Mouse (Mus musculus) midbrain, embryonic 14.5 days (tissue): ENCODE measurements around the gene Lrch4. TPM values are rescaled to one million over a fixed set of nuclear protein-coding genes. Genes with fewer than 3 reads are reported as not detected.
"Not testable (repeated sequence)": the region's sequence is repeated elsewhere in the genome, so short reads cannot be mapped to it uniquely, and the experiment has no call there.

Experiments
- ATAC-seq: fragments of 200-750 bp; cut with Nextera tagmentation; 2 replicates; pipeline ENCODE4 v1.8.0; 2017; ENCODE audit warnings: moderate number of reproducible peaks, moderate library complexity; ENCODE audit not compliant: low FRiP score, low TSS enrichment
- DNase-seq: peaks from one replicate; pipeline ENCODE4 v3.0.0-alpha.2; 2015
- H3K27ac ChIP-seq: fragments of 300-500 bp; sonication (generic); replicated peaks from 2 replicates; pipeline ENCODE4 v1.5.1; 2014; ENCODE audit warnings: mild to moderate bottlenecking, low read depth, low read length, moderate library complexity
- H3K27me3 ChIP-seq: fragments of 300-500 bp; sonication (generic); 2 replicates; pipeline ENCODE4 v1.6.1; 2014; ENCODE audit warnings: low read length, control low read depth, mixed read lengths; ENCODE audit not compliant: control insufficient read depth, insufficient read depth
- H3K36me3 ChIP-seq: fragments of 300-500 bp; sonication (generic); 2 replicates; pipeline ENCODE4 v1.6.1; 2014; ENCODE audit warnings: low read length, control low read depth; ENCODE audit not compliant: control insufficient read depth, insufficient read depth
- H3K4me1 ChIP-seq: fragments of 300-500 bp; sonication (generic); 2 replicates; pipeline ENCODE4 v1.6.1; 2014; ENCODE audit warnings: mild to moderate bottlenecking, antibody characterized with exemption, low read length, control low read depth; ENCODE audit not compliant: control insufficient read depth, insufficient read depth
- H3K4me2 ChIP-seq: fragments of 300-500 bp; sonication (generic); 2 replicates; pipeline ENCODE4 v1.6.1; 2014; ENCODE audit warnings: mild to moderate bottlenecking, low read length, moderate library complexity
- H3K4me3 ChIP-seq: fragments of 300-500 bp; sonication (generic); replicated peaks from 2 replicates; pipeline ENCODE4 v1.5.1; 2014; ENCODE audit warnings: low read depth, low read length
- H3K9ac ChIP-seq: fragments of 300-500 bp; sonication (generic); replicated peaks from 2 replicates; pipeline ENCODE4 v1.6.1; 2014; ENCODE audit warnings: mild to moderate bottlenecking, low read length, moderate library complexity
- H3K9me3 ChIP-seq: fragments of 300-500 bp; sonication (generic); 2 replicates; pipeline ENCODE4 v1.6.1; 2016; ENCODE audit warnings: low read length, control low read depth, mixed read lengths; ENCODE audit not compliant: control insufficient read depth
- WGBS: fragments of 180-500 bp; shearing (Covaris S2); extraction: QIAGEN DNeasy Blood & Tissue Kit; methylation state at CpG from one replicate; pipeline ENCODE4 v1.1.7; 2014; 5-methylcytosine and 5-hydroxymethylcytosine counted together
- polyA plus RNA-seq: library from polyadenylated mRNA; unstranded; fragments of >200 nt; fragmentation: Nextera tagmentation; extraction: Ambion mirVana; gene quantifications from 2 replicates; pipeline ENCODE4 v1.2.1, GENCODE M21; 2014

Gene Lrch4
- polyA plus RNA-seq, 1 experiment from 2014 or later, result 21.9 TPM

GRCm38 (mm10) chr5:137609292-137609691, 19.6 kb upstream of the Lrch4 start:
- no peak for DNase-seq
- Histone ChIP-seq H3K27me3 (peaks cover 13% of the 10 kb centered on the region; the same call in 1 of the 2 replicates), H3K4me1 (peaks cover 19% of the 10 kb centered on the region; the same call in 1 of the 2 replicates), H3K9ac (no peak overlapping the region), H3K4me2 (no peak overlapping the region), H3K36me3 (no peaks in the 10 kb centered on the region), H3K27ac (no peak overlapping the region), H3K9me3 (no peaks in the 10 kb centered on the region), H3K4me3 (no peak overlapping the region)
- no peak for ATAC-seq
- WGBS, result 66% methylated on average over 3 of the region's 3 CpGs

- 76% methylated on average over 4 of the region's 4 CpGs for WGBS
- no peak overlapping the region for H3K4me2 ChIP-seq
- H3K9me3 ChIP-seq, result no peaks in the 10 kb centered on the region
These were observed 18.9 kb upstream of the Lrch4 start for GRCm38 (mm10) chr5:137610056-137610455.

DNA sequence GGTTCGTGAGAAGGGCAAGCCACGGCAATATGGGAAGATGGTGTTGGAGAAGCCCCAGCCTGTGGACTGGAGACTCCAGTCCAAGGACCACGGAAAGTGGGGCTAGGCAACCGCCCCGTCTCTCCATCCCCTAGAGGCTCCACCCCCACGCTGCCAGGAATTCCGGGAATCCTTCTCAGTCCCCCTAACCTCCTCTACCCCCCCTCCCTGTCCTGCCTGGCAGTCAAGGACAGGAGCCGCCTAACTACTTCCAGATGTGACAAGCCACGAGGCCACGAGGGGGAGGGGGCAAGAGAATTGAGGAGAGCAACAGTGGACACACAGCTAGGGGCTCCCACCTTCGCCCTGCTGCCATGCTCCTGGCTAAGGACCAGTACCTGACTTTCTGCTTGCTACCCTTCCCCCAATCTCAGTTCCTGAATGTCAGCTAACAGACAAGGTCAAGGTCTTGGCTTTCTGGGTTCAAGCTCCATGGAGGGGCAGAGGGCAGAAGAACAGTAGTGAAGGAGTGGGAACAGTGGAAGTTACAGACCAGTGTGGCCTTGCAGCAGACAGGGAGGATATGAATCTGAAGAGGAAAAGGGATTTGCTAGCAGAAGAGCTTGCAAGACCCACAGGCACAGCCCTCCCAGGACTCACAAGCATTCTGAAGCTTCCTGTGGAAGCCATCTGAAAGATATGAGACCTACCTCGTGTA, 18.2 kb upstream of the Lrch4 start:
- Histone ChIP-seq H3K9ac (no peak overlapping the region), H3K27me3 (peaks cover 13% of the 10 kb centered on the region; the same call in 1 of the 2 replicates), H3K36me3 (no peaks in the 10 kb centered on the region), H3K4me2 (no peak overlapping the region), H3K4me3 (no peak overlapping the region), H3K4me1 (peaks cover 19% of the 10 kb centered on the region; the same call in 1 of the 2 replicates), H3K9me3 (no peaks in the 10 kb centered on the region), H3K27ac (no peak overlapping the region; the same call in 1 of the 2 replicates)
- WGBS, result 19% methylated on average over 12 of the region's 12 CpGs
- ATAC-seq, result no peak
- DNase-seq, result peak; percentile 12

More at GRCm38 (mm10) chr5:137610056-137610455, 18.9 kb upstream of the Lrch4 start:
- DNase-seq (no peak), ATAC-seq (no peak)
- no peak overlapping the region for H3K27ac ChIP-seq
- no peak overlapping the region for H3K4me3 ChIP-seq
- peaks cover 13% of the 10 kb centered on the region; the same call in 1 of the 2 replicates for H3K27me3 ChIP-seq
- H3K36me3 ChIP-seq, result no peaks in the 10 kb centered on the region
- no peak overlapping the region for H3K9ac ChIP-seq
- H3K4me1 ChIP-seq, result peaks cover 19% of the 10 kb centered on the region; the same call in 1 of the 2 replicates

GRCm38 (mm10) chr5:137611245-137611602, 17.7 kb upstream of the Lrch4 start:
- no peaks in the 10 kb centered on the region for H3K9me3 ChIP-seq
- no peaks in the 10 kb centered on the region for H3K36me3 ChIP-seq
- H3K27me3 ChIP-seq, result peaks cover 13% of the 10 kb centered on the region; the same call in 1 of the 2 replicates
- H3K4me1 ChIP-seq, result peaks cover 19% of the 10 kb centered on the region; the same call in 1 of the 2 replicates
- no peak for DNase-seq
- no peak overlapping the region for H3K4me3 ChIP-seq
- no peak overlapping the region; the same call in 1 of the 2 replicates for H3K27ac ChIP-seq
- H3K9ac ChIP-seq, result no peak overlapping the region
- 23% methylated on average over 6 of the region's 6 CpGs for WGBS
- ATAC-seq, result no peak
- H3K4me2 ChIP-seq, result no peak overlapping the region

- 66% methylated on average over 5 of the region's 5 CpGs for WGBS
- no peaks in the 10 kb centered on the region for H3K36me3 ChIP-seq
These were observed 15.8 kb upstream of the Lrch4 start for GRCm38 (mm10) chr5:137613076-137613475.

DNA sequence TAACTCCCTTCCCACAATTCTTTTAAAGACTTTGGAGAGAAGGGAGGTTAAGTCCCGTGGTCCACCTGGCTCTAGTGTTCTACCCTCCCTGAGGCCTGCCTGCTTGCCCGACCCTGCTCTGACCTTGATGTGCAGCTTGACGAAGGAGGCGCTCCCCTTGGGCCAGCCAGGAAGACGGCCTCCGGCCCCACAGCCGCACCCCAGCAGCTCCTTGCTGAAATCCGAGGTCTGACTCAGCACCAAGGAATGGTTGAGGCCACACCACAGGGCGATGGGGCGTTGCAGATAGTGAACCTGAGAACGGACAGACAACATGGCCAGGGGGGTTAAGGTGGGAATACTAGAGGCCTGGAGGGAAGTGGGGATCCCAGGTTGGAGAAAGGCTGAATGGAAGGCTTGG, 15.4 kb upstream of the Lrch4 start, which contains the start of gene Pcolce:
TSS of gene Pcolce (minus strand) at position 235 of the 400 bp plus-strand sequence.
- ATAC-seq (no peak), DNase-seq (no peak)
- Histone ChIP-seq H3K4me1 (peaks cover 12% of the 10 kb centered on the region; the same call in 1 of the 2 replicates), H3K36me3 (no peaks in the 10 kb centered on the region), H3K9ac (no peak within 1 kb of the TSS), H3K4me2 (no peak within 1 kb of the TSS), H3K9me3 (no peaks in the 10 kb centered on the region), H3K27me3 (peaks cover 6% of the 10 kb centered on the region; the same call in 1 of the 2 replicates), H3K4me3 (no peak within 1 kb of the TSS), H3K27ac (no peak within 1 kb of the TSS)
- 67% methylated on average over 11 of the region's 11 CpGs for WGBS

More at GRCm38 (mm10) chr5:137613076-137613475, 15.8 kb upstream of the Lrch4 start:
- DNase-seq (no peak), ATAC-seq (no peak)
- Histone ChIP-seq H3K4me2 (no peak overlapping the region), H3K27ac (no peak overlapping the region), H3K9ac (no peak overlapping the region), H3K9me3 (no peaks in the 10 kb centered on the region), H3K4me1 (peaks cover 16% of the 10 kb centered on the region; the same call in 1 of the 2 replicates), H3K27me3 (peaks cover 7% of the 10 kb centered on the region; the same call in 1 of the 2 replicates), H3K4me3 (no peak overlapping the region)

DNA sequence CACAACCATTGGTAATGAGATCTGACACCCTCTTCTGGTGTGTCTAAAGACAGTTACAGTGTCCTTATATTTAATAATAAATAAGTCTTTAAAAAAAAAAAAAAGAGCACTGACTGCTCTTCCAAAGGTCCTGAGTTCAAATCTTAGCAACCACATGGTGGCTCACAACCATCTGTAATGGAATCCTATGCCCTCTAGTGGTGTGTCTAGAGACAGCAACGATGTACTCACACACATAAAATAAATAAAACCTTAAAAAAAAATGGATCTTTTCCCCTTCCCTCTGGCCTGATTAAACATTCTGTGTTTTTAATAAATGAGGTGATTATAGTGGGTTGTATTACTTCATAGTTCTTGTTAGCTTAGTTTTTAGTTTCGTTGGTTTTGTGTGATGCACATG, 14.0 kb upstream of the Lrch4 start:
- not testable (repeated sequence) for H3K27ac ChIP-seq, H3K4me3 ChIP-seq, H3K27me3 ChIP-seq, ATAC-seq, H3K9ac ChIP-seq, DNase-seq, H3K9me3 ChIP-seq, H3K4me2 ChIP-seq, H3K36me3 ChIP-seq
- WGBS, result 95% methylated on average over 2 of the region's 2 CpGs
- peaks cover 12% of the 10 kb centered on the region; the same call in 1 of the 2 replicates for H3K4me1 ChIP-seq

- no peaks in the 10 kb centered on the region for H3K9me3 ChIP-seq
- DNase-seq (no peak), ATAC-seq (no peak)
- H3K4me1 ChIP-seq, result peaks cover 12% of the 10 kb centered on the region; the same call in 1 of the 2 replicates
- WGBS, result 89% methylated on average over 7 of the region's 7 CpGs
- H3K4me2 ChIP-seq, result no peak overlapping the region
- H3K4me3 ChIP-seq, result no peak overlapping the region
- H3K27me3 ChIP-seq, result no peaks in the 10 kb centered on the region
- H3K36me3 ChIP-seq, result no peaks in the 10 kb centered on the region
- no peak overlapping the region for H3K27ac ChIP-seq
- no peak overlapping the region for H3K9ac ChIP-seq
These were observed 13.6 kb upstream of the Lrch4 start for GRCm38 (mm10) chr5:137615347-137615746.
